Mouse (Mus musculus) midbrain, embryonic 10.5 days (tissue): ENCODE data around the gene Ppp1cc. TPM values are rescaled to one million over a fixed set of nuclear protein-coding genes. Genes with fewer than 3 reads are reported as not detected.

Source experiments
- DNase-seq: peaks from one replicate; pipeline ENCODE4 v3.0.0-alpha.2; 2017; ENCODE audit warnings: low spot score
- H3K27ac ChIP-seq: fragments of 300-500 bp; sonication (generic); replicated peaks from 2 replicates; pipeline ENCODE4 v1.5.1; 2016; ENCODE audit warnings: mild to moderate bottlenecking
- H3K27me3 ChIP-seq: fragments of 300-500 bp; sonication (generic); 2 replicates; pipeline ENCODE4 v1.6.1; 2016; ENCODE audit warnings: low read depth, mild to moderate bottlenecking; ENCODE audit not compliant: poor library complexity, severe bottlenecking
- H3K36me3 ChIP-seq: fragments of 300-500 bp; sonication (generic); 2 replicates; pipeline ENCODE4 v1.6.1; 2016; ENCODE audit warnings: mild to moderate bottlenecking, moderate library complexity
- H3K4me1 ChIP-seq: fragments of 300-500 bp; sonication (generic); 2 replicates; pipeline ENCODE4 v1.6.1; 2016
- H3K4me3 ChIP-seq: fragments of 300-500 bp; sonication (generic); 2 replicates; pipeline ENCODE4 v1.5.1; 2016; ENCODE audit warnings: mild to moderate bottlenecking, moderate library complexity
- H3K9me3 ChIP-seq: fragments of 300-500 bp; sonication (generic); replicated peaks from 2 replicates; pipeline ENCODE4 v1.6.1; 2016; ENCODE audit warnings: mild to moderate bottlenecking
- WGBS: fragments of 180-500 bp; shearing (Covaris S2); methylation state at CpG from one replicate; pipeline ENCODE4 v1.1.7; 2016; 5-methylcytosine and 5-hydroxymethylcytosine counted together
- polyA plus RNA-seq: library from polyadenylated mRNA; unstranded; fragments of >200 nt; fragmentation: Nextera tagmentation; extraction: Ambion mirVana; gene quantifications from 2 replicates; pipeline ENCODE4 v1.2.1, GENCODE M21; 2016

Ppp1cc gene
- polyA plus RNA-seq, 1 experiment from 2014 or later, result 339 TPM

DNA sequence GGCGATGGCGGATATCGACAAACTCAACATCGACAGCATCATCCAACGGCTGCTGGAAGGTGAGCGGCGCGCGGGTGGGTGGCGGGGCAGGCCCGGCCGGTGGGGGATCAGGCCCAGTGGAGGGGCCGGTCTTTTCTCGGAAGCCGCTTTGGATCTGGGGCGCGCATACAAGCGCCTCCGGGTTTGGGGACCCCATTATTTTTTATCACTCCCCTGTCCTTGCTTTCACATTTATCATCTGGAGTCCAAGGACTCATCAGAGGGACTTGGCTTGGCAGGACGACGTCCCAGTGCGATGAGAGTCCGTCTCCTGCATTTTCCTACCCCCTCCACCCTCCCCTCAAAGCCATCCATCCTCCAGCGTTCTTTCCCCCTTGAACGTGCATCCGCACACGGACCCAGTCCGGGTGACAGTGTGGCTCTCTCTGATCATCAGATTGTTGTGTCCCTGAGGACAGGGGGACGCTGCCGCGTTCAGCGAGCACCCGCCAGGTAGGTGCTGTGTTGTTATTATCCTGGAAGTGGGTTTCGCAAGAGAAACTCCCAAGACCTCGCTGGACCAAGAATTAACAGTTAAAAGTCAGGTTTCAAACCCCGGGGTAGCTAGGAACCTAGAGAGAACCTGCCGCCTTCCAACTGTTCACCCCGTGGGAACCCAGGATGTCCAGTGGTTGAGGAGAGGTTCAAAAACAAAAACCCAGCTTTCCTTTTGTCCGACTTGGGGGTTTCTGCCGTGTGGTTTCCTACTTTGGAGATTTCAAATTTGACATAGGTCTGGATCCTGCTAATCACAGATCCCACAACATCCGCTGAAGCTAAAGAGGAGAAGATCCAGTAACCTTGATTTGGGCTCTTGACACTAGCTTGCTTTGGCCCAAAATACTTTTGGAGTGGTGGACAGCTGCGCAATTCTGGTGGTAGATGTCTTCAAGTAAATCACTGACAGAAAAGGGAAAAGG lies 758 bp downstream of the Ppp1cc start:
- Histone ChIP-seq H3K27ac (peak overlapping the region; percentile 98), H3K9me3 (no peaks in the 10 kb centered on the region), H3K4me1 (peaks cover 68% of the 10 kb centered on the region), H3K4me3 (peak overlapping the region; percentile 96), H3K27me3 (peaks cover 17% of the 10 kb centered on the region; the same call in 1 of the 2 replicates), H3K36me3 (peaks cover 46% of the 10 kb centered on the region)
- 4% methylated on average over 42 of the region's 42 CpGs for WGBS
- peak; percentile 44 for DNase-seq

DNA sequence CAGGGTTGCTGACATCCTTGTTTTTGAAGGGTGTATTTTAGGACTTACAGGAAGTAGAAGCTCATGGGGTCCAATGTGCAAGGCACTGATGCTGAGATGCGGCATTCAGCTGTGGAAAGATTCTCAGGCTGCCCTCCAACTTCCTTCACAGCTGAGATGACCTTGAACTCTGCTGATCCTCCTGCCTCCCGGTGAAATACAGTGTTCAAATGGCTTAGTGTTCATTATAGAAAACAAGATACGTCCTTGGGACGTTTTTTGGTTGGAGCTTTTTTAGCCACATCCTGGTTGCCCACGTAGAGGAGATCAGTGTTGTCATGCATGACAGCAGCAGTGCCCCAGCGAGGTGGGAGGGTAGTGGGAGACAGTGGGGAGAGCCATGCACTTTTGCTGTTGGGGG lies 5.1 kb downstream of the Ppp1cc start:
- WGBS, result 73% methylated on average over 6 of the region's 6 CpGs
- Histone ChIP-seq H3K27me3 (no peaks in the 10 kb centered on the region), H3K36me3 (peaks cover 89% of the 10 kb centered on the region), H3K27ac (no peak overlapping the region), H3K4me1 (peaks cover 77% of the 10 kb centered on the region), H3K4me3 (peak overlapping the region; percentile 18; the same call in 1 of the 2 replicates), H3K9me3 (no peaks in the 10 kb centered on the region)
- no peak for DNase-seq

DNA sequence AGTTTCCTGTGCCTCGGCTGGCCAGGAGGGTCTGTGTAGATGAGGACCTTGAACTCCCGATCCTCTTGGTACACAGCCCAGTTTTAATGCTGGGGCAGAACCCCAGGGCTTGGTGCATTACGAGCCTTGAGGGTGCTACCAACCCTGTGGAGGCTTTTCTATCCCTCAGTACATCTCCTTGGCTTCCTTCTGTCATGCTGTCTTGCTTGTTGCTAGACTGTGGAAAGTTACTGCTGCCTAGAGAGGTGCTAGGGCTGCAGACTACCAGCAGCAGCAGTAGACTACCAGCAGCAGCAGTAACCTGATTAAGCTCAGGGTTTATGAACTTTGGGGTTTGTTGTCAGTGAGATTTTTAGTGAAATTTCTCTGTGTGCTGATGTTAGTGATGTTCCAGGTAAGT lies 5.9 kb downstream of the Ppp1cc start:
- DNase-seq, result no peak
- H3K36me3 ChIP-seq, result peaks cover 98% of the 10 kb centered on the region
- 86% methylated on average over 3 of the region's 3 CpGs for WGBS
- no peaks in the 10 kb centered on the region for H3K9me3 ChIP-seq
- H3K27me3 ChIP-seq, result no peaks in the 10 kb centered on the region
- H3K4me1 ChIP-seq, result peaks cover 77% of the 10 kb centered on the region
- no peak overlapping the region for H3K27ac ChIP-seq
- no peak overlapping the region for H3K4me3 ChIP-seq

DNA sequence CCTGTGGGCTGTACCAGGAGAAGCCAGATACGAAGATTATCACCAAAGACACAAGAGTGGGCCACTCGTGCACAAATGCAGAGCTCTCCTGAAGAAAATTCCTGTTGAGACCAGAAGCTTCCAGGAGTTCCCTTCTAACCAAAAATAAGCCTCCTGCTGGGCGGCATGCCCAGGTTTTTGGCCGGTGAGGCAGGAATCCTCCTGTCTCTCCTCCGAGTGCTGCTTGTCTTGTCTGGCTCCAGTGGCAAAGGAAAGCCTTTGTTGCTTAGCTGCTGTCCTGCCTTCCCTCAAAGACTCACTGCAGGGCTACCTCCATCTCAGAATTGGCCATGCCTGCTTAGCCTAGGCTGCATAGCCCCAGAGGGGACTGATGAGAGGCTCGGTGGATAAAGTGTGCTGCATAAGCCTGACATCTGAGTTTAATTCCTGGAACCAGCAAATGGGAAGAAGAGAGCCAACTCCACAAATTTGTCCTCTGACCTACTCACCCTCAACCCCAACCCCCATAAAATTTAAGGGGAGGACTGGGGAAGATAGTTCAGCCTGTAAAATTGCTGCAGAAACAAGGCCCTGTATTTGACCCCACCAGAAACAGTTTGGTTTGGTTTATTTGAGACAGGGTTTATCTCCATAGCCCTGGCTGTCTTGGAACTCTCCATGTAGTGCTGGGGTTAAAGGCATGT lies 7.3 kb downstream of the Ppp1cc start:
- H3K27ac ChIP-seq, result no peak overlapping the region
- peaks cover 100% of the 10 kb centered on the region for H3K36me3 ChIP-seq
- H3K4me1 ChIP-seq, result peaks cover 64% of the 10 kb centered on the region

DNA sequence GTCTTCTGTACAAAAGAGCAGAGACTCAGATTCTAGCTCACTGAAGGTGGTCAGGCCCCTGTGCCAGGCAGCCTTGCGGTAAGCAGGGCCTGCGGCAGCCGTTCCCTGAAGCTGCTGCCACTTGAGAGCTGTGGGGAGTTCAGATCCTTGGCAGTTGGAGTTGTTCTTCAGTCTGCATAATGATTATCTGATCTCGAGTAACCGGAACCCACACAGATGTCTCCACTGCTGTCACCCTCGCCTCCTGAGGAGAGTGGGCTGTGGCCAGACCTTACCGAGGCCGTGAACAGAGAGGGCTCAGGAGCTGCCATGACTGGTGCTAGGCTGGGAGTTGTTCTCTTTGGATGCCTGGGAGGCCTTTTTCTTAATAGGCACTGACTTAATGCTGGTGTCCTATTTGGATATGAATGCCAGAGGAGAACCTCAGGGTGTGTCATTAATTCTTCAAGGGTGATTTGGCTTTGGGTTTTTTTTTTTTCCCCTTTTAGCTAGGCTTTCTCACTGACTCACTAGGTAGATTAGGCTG lies 8.6 kb downstream of the Ppp1cc start:
- H3K4me1 ChIP-seq, result peaks cover 51% of the 10 kb centered on the region

More for the DNA sequence above, 7.3 kb downstream of the Ppp1cc start:
- no peak for DNase-seq
- Histone ChIP-seq H3K27me3 (no peaks in the 10 kb centered on the region), H3K4me3 (no peak overlapping the region), H3K9me3 (no peaks in the 10 kb centered on the region)
- 66% methylated on average over 6 of the region's 6 CpGs for WGBS

DNA sequence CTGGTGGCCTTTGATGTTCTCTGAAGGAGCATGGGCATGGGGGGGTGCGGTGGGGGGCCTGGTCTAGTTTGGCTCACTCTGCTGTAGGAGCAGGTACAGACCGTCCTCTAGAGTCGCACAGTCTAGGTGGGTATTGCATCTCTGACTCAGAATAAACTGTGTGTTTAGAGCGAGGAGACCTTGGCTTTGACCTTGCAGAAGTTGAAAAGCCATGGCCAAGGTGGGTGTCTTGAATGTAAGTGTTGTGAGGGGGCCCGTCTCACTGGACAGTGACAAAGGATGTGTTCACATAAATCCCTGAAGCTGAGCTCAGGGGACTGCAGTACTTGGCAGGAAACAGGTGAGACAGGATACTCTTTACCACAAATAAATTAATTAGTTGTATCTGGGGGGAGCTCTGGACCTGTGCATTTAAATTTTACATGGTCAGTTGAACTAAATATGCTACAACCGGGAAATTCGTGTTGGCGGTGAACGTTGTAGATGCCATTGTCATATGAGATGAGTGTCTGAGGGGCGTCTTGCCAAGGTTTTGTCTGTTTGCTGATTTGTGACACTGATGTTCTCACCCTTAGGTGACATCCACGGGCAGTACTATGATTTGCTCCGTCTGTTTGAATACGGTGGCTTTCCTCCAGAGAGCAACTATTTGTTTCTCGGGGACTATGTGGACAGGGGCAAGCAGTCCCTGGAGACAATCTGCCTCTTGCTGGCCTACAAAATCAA lies 10.4 kb downstream of the Ppp1cc start:
- no peak for DNase-seq
- H3K36me3 ChIP-seq, result peaks cover 100% of the 10 kb centered on the region
- H3K9me3 ChIP-seq, result no peaks in the 10 kb centered on the region
- no peaks in the 10 kb centered on the region for H3K27me3 ChIP-seq
- no peak overlapping the region for H3K4me3 ChIP-seq
- 96% methylated on average over 14 of the region's 14 CpGs for WGBS
- no peak overlapping the region for H3K27ac ChIP-seq
- peaks cover 33% of the 10 kb centered on the region for H3K4me1 ChIP-seq

More for the DNA sequence above, 8.6 kb downstream of the Ppp1cc start:
- Histone ChIP-seq H3K9me3 (no peaks in the 10 kb centered on the region), H3K36me3 (peaks cover 100% of the 10 kb centered on the region), H3K27ac (0 out of 2 replicates have a peak overlapping the region, but pooled peaks have one; percentile 33), H3K4me3 (peak overlapping the region; percentile 14; the same call in 1 of the 2 replicates), H3K27me3 (no peaks in the 10 kb centered on the region)
- 79% methylated on average over 8 of the region's 8 CpGs for WGBS
- no peak for DNase-seq

DNA sequence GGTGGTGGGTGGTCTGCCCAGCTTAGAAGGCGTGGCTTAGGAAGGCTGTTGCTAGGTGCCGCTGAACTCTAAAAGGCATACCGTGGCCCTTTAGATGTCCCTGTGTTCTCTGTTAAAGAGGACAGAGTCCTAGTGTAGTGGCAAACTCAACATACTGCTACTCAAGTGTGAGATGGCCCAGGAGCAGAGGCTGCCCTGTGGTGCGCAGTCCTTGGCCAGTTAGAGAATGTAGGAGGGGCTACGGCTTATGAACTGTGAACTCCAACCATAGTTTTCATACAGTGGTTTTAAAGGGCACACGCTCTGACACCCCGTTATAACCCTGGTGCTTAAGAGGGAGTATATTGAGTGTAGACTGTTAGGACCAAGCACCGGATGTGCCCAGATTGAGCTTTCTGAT lies 13.0 kb downstream of the Ppp1cc start:
- no peaks in the 10 kb centered on the region for H3K27me3 ChIP-seq
- H3K4me1 ChIP-seq, result peaks cover 8% of the 10 kb centered on the region
- no peak overlapping the region for H3K4me3 ChIP-seq
- H3K9me3 ChIP-seq, result no peaks in the 10 kb centered on the region
- 97% methylated on average over 8 of the region's 8 CpGs for WGBS
- H3K36me3 ChIP-seq, result peaks cover 90% of the 10 kb centered on the region
- no peak for DNase-seq
- H3K27ac ChIP-seq, result no peak overlapping the region

DNA sequence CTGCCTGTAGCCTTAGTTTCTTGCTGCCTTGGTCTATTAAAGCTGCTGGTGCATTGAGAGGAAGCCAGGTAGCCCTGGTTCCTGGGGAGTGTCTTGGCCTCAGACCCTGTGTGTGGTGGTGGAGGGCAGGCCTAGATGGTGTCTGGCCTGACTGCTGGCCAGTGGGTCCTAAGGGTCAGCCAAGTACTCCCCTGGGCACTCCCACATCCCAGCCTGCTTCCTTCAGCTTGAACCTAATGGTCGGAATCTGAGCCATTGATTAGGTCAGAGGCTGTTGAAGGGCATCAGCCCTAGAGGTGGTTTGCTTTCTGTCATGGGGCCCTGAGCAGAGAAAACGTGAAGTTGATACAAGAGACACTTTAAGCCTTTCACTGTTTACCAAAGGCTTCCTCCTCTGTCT lies 17.3 kb downstream of the Ppp1cc start:
- no peak for DNase-seq
- no peaks in the 10 kb centered on the region for H3K9me3 ChIP-seq
- H3K36me3 ChIP-seq, result peaks cover 77% of the 10 kb centered on the region
- no peaks in the 10 kb centered on the region for H3K4me1 ChIP-seq
- WGBS, result 88% methylated on average over 2 of the region's 2 CpGs
- H3K4me3 ChIP-seq, result no peak overlapping the region
- no peaks in the 10 kb centered on the region for H3K27me3 ChIP-seq
- no peak overlapping the region for H3K27ac ChIP-seq

DNA sequence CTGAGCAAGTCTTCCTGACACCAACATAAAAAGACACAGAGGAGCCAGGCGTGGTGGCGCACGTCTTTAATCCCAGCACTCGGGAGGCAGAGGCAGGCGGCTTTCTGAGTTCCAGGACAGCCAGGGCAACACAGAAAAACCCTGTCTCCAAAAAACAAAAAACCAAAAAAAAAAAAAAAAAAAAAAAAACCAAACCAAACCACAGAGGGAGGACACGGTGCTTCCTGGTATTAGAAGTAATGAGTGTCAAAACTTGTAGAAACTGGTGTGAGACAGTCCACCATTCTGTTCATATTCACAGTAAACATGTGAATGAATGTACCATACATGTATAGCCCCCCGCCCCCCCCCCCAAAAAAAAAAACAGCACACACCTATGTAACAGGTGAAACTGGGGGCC lies 17.9 kb downstream of the Ppp1cc start:
- Histone ChIP-seq H3K4me1 (no peaks in the 10 kb centered on the region), H3K36me3 (peaks cover 72% of the 10 kb centered on the region), H3K27ac (no peak overlapping the region), H3K27me3 (no peaks in the 10 kb centered on the region), H3K9me3 (no peaks in the 10 kb centered on the region), H3K4me3 (no peak overlapping the region)
- DNase-seq, result no peak
- WGBS, result 89% methylated on average over 7 of the region's 7 CpGs

DNA sequence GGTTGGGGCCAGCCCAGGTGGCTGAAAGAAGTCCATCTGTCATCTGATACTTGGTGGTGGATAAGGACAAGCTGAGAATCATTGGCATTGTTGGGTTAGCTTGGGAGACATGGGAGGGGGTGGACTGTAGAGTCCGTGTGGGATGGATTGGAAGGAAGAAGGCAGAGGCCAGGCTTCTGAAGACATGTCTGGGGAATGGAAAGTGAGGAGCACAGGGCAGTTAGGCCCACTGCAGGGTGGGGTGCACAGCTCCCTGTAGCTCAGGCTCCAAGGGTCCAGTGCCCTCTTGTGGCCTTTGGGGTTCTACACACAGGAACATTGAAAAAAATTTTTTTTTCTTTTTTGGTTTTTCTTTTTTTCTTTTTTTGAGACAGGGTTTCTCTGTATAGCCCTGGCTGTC lies 18.3 kb downstream of the Ppp1cc start:
- no peak overlapping the region for H3K4me3 ChIP-seq
- H3K4me1 ChIP-seq, result no peaks in the 10 kb centered on the region
- no peak overlapping the region for H3K27ac ChIP-seq
- no peaks in the 10 kb centered on the region for H3K27me3 ChIP-seq
- no peaks in the 10 kb centered on the region for H3K9me3 ChIP-seq
- WGBS, result 44% methylated on average over 1 of the region's 1 CpGs
- H3K36me3 ChIP-seq, result peaks cover 68% of the 10 kb centered on the region
- DNase-seq, result peak; percentile 38

DNA sequence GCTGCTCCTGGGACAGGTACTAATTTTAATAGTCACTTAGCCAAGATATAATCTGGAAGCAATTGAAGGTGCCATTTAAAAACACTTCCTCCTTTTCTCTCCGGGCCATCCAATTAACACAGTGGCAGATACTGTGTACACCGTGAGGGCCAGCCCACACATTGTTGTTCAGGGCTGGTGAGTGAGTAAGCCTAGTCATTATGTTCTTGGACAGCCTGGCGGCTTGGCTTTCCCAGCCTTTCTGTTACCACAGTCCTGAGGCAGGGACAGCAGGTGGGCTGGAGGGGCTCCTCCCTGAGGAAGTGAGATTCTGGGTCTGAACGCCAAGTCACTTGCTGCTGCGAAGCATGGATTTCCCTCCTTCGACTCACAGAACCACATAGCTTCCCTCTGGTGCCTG lies 21.6 kb downstream of the Ppp1cc start:
- Histone ChIP-seq H3K27ac (no peak overlapping the region), H3K4me3 (no peak overlapping the region), H3K36me3 (peaks cover 49% of the 10 kb centered on the region), H3K27me3 (no peaks in the 10 kb centered on the region), H3K9me3 (peaks cover 3% of the 10 kb centered on the region), H3K4me1 (no peaks in the 10 kb centered on the region)
- WGBS, result 65% methylated on average over 6 of the region's 6 CpGs
- no peak for DNase-seq

DNA sequence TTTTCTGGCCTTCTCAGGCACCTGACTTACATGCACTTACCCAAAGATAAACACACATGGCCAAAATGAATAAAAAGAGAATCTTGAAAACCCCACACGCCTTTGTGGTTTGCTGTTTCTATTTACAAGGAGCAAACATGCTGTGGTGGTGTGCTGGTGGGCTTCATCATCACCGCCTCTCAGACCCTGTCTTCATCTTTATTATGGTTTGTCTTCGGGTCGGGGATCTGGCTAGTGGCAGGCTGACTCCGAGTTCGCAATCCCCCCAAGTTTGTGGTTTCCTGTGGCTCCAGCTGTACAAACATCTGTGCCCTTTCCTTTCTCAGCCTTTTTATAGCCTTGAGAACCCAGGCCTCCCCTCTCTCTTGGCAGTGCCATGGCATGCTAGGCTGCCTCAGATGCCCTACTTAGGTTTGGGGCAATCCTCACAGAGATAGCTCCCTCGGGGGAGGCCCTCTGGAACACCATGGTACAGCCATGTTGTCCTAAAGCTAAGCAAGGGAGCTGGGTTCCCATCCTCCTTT lies 26.3 kb downstream of the Ppp1cc start:
- WGBS, result 83% methylated on average over 7 of the region's 7 CpGs
- H3K27me3 ChIP-seq, result no peaks in the 10 kb centered on the region
- no peak for DNase-seq
- H3K36me3 ChIP-seq, result 0 out of 2 replicates have a peak, but pooled peaks cover 15% of the 10 kb centered on the region
- no peak overlapping the region for H3K4me3 ChIP-seq
- H3K9me3 ChIP-seq, result peaks cover 11% of the 10 kb centered on the region
- no peaks in the 10 kb centered on the region for H3K4me1 ChIP-seq
- H3K27ac ChIP-seq, result no peak overlapping the region
